Mouse (Mus musculus): ENCODE data around the gene Parp9.

DNA sequence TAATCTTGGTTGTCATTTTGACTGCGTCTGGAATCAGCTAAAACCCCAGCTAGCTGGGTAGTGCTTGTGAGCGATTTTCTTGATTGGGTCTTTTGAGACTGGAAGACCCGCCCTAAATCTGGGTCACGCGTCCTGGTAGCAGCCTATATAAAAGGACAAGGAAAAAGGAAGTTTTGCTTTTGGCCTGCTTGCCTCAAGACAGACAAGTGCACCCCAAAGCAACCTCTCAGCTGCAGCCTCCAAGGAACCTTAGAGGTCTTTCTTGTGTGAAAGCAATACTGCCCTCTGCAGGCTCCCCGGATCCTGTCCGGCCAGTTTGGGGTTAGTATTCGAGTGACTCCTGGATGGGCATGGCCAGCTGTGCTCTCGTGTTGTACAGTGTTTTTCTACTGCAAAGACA, 1.4 kb downstream of the Parp9 start:
- TF ChIP-seq CTCF (IDR thresholded peaks at IDR 0.05; ENCODE audit: low read depth, low read length) (peak; percentile 68), POLR2A (IDR thresholded peaks at IDR 0.05; ENCODE audit: insufficient read depth, low read length) (no peak), EP300 (IDR thresholded peaks at IDR 0.05; ENCODE audit: insufficient read depth, low read depth, low read length) (no peak)

Measured in ES-Bruce4 (cell line).